Mouse (Mus musculus) lung, adult 18-20 months (tissue): ENCODE data around the gene Tdp1.

ENCODE experiments used
- DNase-seq, 2 experiments: peaks; one replicate each; pipeline ENCODE4 v3.0.0; 2022; ENCODE audit warnings: mixed read lengths in 2 of 2

Tdp1 gene

GRCm38 (mm10) chr12:99884269-99885261, at the start of gene Tdp1, which contains the start of gene Efcab11:
TSS of gene Tdp1 (plus strand) at chr12:99884517.
TSS of gene Efcab11 (minus strand) at chr12:99884439.
- peak; percentile 90 to 93 for DNase-seq

DNA sequence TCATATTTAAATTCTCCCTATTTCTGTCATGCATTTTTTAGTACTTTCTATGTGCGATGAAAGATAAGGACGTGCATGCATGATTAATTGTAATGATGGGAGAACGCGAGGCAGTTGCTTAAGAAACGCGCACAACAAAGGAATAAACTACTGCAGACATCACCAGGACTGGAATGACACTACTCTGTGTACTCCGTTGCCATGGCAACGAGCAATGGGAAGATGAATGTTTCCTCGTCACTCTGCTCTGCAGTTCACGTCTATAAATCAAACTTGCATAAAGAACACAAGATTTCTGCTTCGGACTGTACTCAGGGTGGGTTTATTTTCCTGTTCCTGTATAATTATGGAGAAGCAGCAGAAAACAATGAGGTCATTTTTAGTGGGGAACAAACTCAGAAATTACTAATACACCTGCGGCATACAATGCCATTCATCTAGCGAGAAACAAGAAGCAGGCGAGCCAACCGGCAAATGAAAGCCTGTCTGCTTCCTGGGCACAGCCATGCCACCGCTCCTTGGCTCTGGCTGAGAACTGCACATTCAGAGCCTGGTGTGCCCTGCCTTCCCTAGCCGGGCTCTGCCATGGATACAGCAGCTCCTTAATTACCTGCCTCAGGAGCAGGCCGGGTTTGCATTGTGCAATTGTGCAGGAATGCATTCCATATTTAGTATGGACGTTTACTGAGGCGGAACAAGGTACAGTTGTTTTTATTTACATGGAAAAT, 47.7 kb upstream of the Tdp1 start:
- peak in 1 of 2 experiments; percentile 10 for DNase-seq

- DNase-seq = no peak
Measured at GRCm38 (mm10) chr12:99837528-99837927, 46.8 kb upstream of the Tdp1 start.

DNA sequence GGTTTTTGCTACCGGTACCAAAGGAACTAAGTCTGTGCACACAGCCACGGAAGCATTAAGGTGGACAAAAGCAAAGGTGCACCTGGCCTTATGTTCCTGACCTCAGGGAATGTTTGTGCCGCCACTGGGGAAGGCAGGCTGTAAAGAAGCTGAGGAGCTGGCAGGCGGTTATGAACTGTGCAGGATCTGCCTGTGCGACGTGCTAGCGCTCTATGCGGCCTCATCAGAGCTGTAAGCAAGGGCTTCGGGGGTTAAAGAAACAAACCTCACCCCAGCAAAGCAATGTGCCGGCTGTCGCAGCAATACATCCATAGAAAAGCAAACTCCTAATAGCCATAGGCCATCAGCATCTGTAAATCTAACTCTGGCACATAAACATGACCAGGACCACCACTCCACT, 46.2 kb upstream of the Tdp1 start:
- no peak for DNase-seq

DNA sequence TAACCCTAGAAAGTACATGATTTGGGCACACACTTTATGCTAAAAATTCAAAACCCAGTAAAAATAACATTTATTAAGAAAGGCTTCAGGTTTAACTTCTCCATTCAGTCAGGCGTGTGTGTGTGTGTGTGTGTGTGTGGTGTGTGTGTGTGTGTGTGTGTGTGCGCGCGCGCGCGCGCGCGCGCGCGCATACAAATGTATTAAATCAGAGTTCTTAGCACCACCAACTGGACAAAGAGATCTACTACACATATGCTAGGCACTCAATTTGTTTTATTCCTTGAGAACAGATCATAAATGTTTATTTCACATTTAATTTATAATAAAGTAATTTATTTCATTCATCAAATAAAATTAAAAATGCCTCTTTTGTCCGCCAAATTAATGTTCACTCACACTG, 45.6 kb upstream of the Tdp1 start:
- DNase-seq = no peak

GRCm38 (mm10) chr12:99844951-99845350, 39.4 kb upstream of the Tdp1 start:
- no peak for DNase-seq

DNA sequence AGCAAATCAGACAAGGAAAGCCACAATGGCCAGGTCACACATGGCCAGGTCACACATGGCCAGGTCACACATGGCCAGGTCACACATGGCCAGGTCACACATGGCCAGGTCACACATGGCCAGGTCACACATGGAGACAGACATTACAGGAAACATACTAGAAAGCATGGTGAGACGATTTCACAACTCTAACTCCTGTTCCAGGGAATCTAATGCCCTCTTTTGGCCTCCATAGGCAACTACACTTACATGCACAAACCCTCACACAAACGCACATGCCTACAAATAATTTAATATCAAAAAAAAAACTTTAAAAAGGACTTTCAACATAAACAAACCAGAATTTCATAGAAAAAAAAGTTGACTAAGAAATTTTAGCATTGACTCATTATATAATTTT, 34.3 kb upstream of the Tdp1 start:
- no peak for DNase-seq

GRCm38 (mm10) chr12:99853323-99854258, 30.7 kb upstream of the Tdp1 start:
- DNase-seq = no peak

DNA sequence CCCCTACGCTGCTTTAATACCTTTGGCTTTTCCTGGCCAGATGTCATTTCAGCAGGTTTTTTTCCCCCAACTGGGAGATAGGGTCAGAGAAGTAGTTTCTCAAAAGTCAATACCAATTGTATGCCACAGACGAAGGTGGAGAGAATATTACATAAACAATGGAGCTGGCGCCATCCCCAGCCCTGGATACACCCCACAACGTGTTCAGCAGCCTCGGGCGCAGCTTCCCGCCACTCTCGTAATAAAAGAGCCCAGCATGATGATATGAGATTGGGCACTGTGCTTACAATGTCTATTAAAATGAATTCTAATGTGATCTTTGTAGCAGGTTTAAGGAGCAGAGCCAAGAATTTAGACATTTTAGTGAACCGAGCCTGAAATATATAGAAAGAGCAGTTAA, 28.3 kb upstream of the Tdp1 start:
- no peak for DNase-seq

- DNase-seq = no peak
Measured at GRCm38 (mm10) chr12:99858664-99859063, 25.7 kb upstream of the Tdp1 start.

DNA sequence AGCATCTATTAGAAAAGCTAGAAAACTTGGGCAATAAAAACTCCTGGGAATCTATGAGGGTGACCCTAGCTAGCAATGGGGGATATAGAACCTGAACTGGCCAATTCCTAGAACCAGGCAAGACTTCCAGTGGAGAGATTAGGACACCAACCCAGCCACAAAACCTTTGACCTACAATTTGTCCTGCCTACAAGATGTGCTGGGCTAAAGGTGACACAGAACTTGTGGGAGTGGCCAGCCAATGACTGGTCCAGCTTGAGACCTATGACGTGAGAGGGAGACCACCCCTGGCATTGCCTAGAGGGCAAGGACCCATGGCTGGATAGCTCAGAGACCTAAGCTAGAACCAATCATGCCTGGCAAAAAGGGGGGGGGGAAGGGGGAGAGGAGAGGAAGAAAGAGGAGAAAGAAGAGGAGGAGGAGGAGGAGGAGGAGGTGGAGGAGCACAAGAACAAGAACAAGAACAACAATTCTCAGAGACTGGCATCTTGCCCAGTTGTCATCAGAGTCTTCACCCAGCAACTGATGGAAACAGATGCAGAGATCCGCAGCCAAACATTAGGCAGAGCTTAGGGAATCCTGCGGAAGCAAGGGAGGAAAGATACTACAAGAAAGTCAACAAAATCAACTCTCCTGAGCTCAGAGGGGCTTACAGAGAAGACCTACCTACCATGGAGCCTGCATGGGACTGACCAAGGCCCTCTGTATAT, 24.8 kb upstream of the Tdp1 start:
- peak in 1 of 2 experiments; percentile 17 for DNase-seq

DNA sequence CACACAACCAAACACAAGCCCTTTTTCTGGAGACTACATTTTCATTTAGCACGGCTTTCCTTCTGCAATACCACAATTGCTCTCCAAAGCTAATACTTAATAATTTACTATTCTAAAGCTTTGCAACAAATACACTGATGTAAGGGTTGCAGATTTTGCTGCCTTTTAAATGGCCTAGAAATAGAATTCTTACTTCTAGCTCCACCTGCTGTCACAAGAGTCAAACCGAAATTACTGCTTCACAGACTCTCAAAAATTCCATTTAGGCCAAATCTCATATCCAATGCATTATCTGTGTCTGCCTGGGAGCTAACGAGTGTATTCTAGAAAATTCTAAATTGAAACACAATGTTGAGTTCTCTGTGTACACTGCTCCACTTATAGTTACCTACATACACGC, 23.3 kb upstream of the Tdp1 start:
- no peak for DNase-seq

GRCm38 (mm10) chr12:99864613-99865012, 19.7 kb upstream of the Tdp1 start:
- DNase-seq = no peak

GRCm38 (mm10) chr12:99868821-99869220, 15.5 kb upstream of the Tdp1 start:
- no peak for DNase-seq

DNA sequence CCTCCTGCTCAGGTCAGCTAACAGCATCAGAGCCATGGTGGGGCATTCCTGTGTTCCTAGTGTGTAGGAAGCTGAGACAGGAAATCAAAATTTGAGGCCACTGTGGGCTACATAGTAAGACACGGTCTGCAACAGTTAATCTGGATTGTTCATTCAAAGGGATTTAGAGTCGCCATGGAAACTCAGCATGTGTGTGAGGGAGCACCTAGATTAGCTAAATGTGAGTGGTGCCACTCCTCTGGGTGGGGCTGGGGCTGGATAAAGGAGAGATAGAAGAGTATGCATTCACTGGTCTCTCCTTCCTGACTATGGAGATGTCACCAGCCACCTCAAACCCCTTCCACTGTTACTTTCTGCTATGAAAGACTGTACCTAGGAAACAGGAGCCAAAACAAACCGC, 10.9 kb upstream of the Tdp1 start:
- no peak for DNase-seq

DNA sequence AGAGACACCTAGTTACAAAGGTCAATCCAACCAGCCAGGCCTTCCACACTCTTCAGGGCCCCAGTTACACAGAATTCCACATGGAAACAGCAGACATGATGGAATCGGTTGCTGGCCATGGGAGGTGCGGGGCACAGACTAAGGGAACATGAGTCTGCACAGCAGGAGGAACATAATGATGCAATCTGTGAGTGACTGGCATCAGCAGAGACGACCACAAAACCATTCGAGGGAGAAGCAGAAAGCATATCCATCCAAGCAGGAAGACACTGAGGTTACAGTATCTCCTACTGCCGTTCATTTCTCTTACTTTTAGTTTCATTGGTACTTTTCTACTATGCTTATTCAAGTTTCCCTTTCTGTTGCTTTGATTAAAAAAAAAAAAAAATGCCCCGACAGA, 9.7 kb upstream of the Tdp1 start:
- DNase-seq = no peak

- DNase-seq = peak; percentile 88 to 91
Measured at GRCm38 (mm10) chr12:99883000-99883712, 1.2 kb upstream of the Tdp1 start.

- DNase-seq = peak in 1 of 2 experiments; percentile 44
Measured at GRCm38 (mm10) chr12:99883713-99884105, 608 bp upstream of the Tdp1 start.

DNA sequence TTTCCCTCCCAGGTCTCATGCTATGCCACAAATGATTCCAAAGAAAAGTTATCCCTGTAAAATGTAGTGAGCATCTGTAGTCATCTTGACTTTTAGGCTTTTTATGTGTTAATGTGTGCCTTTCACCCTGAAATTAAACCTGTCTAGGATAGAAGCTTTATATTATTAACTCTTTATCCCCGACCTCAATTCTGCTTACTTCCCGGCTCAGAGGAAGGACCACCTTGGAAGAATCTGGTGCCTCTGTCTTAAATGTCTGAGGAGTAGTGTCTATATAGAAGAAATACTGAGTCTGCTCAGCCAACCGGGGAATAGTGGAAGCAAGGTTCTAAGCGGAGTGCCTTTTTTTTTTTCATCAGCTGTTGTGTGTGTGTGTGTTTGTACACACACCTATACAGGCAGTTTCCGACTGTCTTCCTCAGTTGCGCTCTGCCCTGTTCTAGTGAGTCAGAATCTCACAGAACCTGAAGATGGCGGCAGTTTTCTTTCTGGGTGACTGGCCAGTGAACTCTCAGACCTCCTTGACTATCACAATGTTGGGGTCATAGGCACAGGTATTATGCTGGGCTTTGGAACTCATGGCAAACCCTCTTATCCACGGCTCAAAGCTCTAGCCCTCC, 1.1 kb downstream of the Tdp1 start:
- DNase-seq = no peak

- no peak for DNase-seq
Measured at GRCm38 (mm10) chr12:99897846-99898245, 13.5 kb downstream of the Tdp1 start.
